Mouse (Mus musculus) gastrocnemius, postnatal 14 days (tissue): Measurements from ENCODE around the gene Ltbr. TPM values are rescaled to one million over a fixed set of nuclear protein-coding genes. Genes with fewer than 3 reads are reported as not detected.

Source experiments
- DNase-seq: peaks from one replicate; pipeline ENCODE4 v3.0.0; 2021; ENCODE audit warnings: mixed read lengths
- intact Hi-C: fragments of 180-260 bp; cut with DNase I; formaldehyde crosslinking; loops from one replicate; pipeline ENCODE4 v1.15.1; 2025; ENCODE audit warnings: low total_unique reads
- long read RNA-seq, 2 experiments: library from polyadenylated mRNA; stranded (forward); transcript quantifications; one replicate each; pipeline ENCODE4 v2.0.0; 2021
- total RNA-seq, 2 experiments: library from RNA; stranded (reverse); gene quantifications; 2 replicates each; pipeline ENCODE4 v1.2.3; 2021

Gene Ltbr
- total RNA-seq = 10 to 100 TPM; 24.8 to 26.3 TPM
- long read RNA-seq, experiment 1, partial matches to known transcripts = 3 of 8 reads
- long read RNA-seq, experiment 1, other reads (novel, unspliced or antisense) = 1 of 8 reads
- long read RNA-seq, experiment 2, transcript Ltbr-201 (10 exons, 2,107 nt) = major isoform, 12 of 26 reads
- long read RNA-seq, experiment 2, partial matches to known transcripts = 13 of 26 reads
- long read RNA-seq, experiment 2, other reads (novel, unspliced or antisense) = 1 of 26 reads

- peak; percentile 94 for DNase-seq
- intact Hi-C loops = no loop called here
These were observed at the start of gene Ltbr for GRCm38 (mm10) chr6:125313546-125314230. Gene Ltbr (minus strand): TSS chr6:125313885.

- DNase-seq = no peak
- intact Hi-C loops = loop anchor here (5.0 to 10.0 kb wide), 3 partner anchors 36 to 148 kb away; partner anchors contain the start of gene Vamp1
These were observed 49.3 kb upstream of the Ltbr start for GRCm38 (mm10) chr6:125363021-125363420.

GRCm38 (mm10) chr6:125361467-125362291, 48.0 kb upstream of the Ltbr start:
- peak; percentile 63 for DNase-seq
- intact Hi-C loops = loop anchor here (5.0 to 10.0 kb wide), 3 partner anchors 34 to 147 kb away; partner anchors contain the start of gene Vamp1

GRCm38 (mm10) chr6:125360846-125361245, 47.2 kb upstream of the Ltbr start:
- intact Hi-C loops = loop anchor here (5.0 to 10.0 kb wide), 3 partner anchors 34 to 146 kb away; partner anchors contain the start of gene Vamp1

GRCm38 (mm10) chr6:125359999-125360398, 46.3 kb upstream of the Ltbr start:
- DNase-seq = no peak
- intact Hi-C loops = loop anchor here (5.0 to 10.0 kb wide), 3 partner anchors 33 to 145 kb away; partner anchors contain the start of gene Vamp1

More at GRCm38 (mm10) chr6:125360846-125361245, 47.2 kb upstream of the Ltbr start:
- DNase-seq = no peak

GRCm38 (mm10) chr6:125357334-125357733, 43.6 kb upstream of the Ltbr start:
- DNase-seq = no peak
- intact Hi-C loops = no loop called here

- intact Hi-C loops = no loop called here
- no peak for DNase-seq
These were observed 42.6 kb upstream of the Ltbr start for GRCm38 (mm10) chr6:125356264-125356663.

- DNase-seq = no peak
- intact Hi-C loops = no loop called here
These were observed 41.6 kb upstream of the Ltbr start for GRCm38 (mm10) chr6:125355197-125355741.

GRCm38 (mm10) chr6:125354352-125355151, 40.9 kb upstream of the Ltbr start:
- peak; percentile 78 for DNase-seq
- intact Hi-C loops = no loop called here

GRCm38 (mm10) chr6:125353655-125354054, 40.0 kb upstream of the Ltbr start:
- intact Hi-C loops = no loop called here
- no peak for DNase-seq

GRCm38 (mm10) chr6:125353221-125353620, 39.5 kb upstream of the Ltbr start:
- no peak for DNase-seq
- intact Hi-C loops = no loop called here

- intact Hi-C loops = no loop called here
- no peak for DNase-seq
These were observed 39.1 kb upstream of the Ltbr start for GRCm38 (mm10) chr6:125352811-125353210.

GRCm38 (mm10) chr6:125352046-125352384, 38.3 kb upstream of the Ltbr start:
- intact Hi-C loops = no loop called here
- DNase-seq = no peak

- intact Hi-C loops = no loop called here
- DNase-seq = peak; percentile 56
These were observed 37.8 kb upstream of the Ltbr start for GRCm38 (mm10) chr6:125351368-125352045.

GRCm38 (mm10) chr6:125350995-125351324, 37.3 kb upstream of the Ltbr start:
- intact Hi-C loops = no loop called here
- DNase-seq = no peak

- intact Hi-C loops = no loop called here
- peak; percentile 79 for DNase-seq
These were observed 36.7 kb upstream of the Ltbr start for GRCm38 (mm10) chr6:125350231-125350994.

- intact Hi-C loops = no loop called here
- DNase-seq = peak; percentile 71
These were observed 36.0 kb upstream of the Ltbr start for GRCm38 (mm10) chr6:125349575-125350230.
